Mouse (Mus musculus): ENCODE results near the gene Snrpa1. TPM values are rescaled to one million over a fixed set of nuclear protein-coding genes. Genes with fewer than 3 reads are reported as not detected.

The Snrpa1 gene
- total and polyA plus RNA-seq, 3 experiments = 188 to 318 (median 260) TPM

DNA sequence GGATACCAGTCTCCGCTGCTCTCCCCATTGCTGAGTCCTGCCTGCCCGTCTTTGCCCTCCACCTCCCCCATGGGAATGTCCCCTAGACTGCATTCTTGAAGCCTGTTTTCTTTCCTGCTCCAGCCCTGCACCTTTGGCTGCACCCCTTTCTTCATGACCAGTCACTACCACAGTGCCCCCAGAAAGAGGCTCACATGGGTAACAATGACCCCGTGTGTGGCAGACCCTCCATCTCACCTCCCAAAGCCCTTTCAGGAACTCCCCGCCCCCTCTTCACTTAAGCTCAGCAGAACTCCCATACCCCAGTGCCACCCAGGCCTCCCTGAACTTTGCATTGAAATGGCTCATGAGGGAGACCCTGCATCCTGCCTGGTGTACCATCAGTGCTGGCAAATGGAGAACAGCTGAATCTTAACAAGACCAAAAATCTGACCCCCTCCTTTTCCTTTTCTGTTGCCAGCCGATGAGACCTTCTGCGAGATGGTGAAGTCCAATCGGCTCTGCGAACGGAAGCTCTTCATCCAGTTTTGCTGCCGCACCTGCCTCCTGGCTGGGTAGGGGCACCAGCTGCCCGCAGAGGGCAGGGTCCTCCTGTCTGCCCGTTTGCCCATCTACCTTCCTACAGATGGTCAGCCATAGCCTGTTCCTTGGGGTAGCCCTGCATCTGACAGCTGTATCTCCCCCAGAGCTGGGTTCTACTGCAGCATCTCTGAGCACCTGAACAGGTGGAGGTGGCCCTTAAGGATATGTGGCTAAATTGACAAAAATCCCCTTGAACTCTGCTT is 10.2 kb upstream of the Snrpa1 start:
- Histone ChIP-seq H3K9me3 (replicated peaks; ENCODE audit: insufficient read depth, low read length) (no peaks in the 10 kb centered on the region), H3K36me3 (ENCODE audit: control insufficient read depth in 1 of 2, insufficient read depth in 2 of 2, low read length in 2 of 2) (no peaks in the 10 kb centered on the region; a peak in 2 of 4 replicates), H3K79me2 (ENCODE audit: control insufficient read depth, insufficient read depth, low read length, poor library complexity) (no peaks in the 10 kb centered on the region), H3K27ac (ENCODE audit: control insufficient read depth, low read depth, low read length) (no peak overlapping the region), H3K27me3 (ENCODE audit: control insufficient read depth in 1 of 2, insufficient read depth in 2 of 2, low read length in 2 of 2) (no peaks in the 10 kb centered on the region), H3K4me1 (ENCODE audit: control insufficient read depth in 1 of 2, insufficient read depth in 2 of 2, low read length in 2 of 2) (peaks cover 0 to 1% of the 10 kb centered on the region in 2 experiments; a peak in 2 of 4 replicates), H3K4me3 (ENCODE audit: control insufficient read depth in 1 of 2, insufficient read depth in 1 of 2, low read depth in 2 of 2, low read length in 2 of 2) (no peak overlapping the region), H3K9ac (ENCODE audit: control insufficient read depth, low read depth, low read length, poor library complexity, severe bottlenecking) (no peak overlapping the region)
- DNase-seq (ENCODE audit: low read depth, low spot score) = no peak
- no peak for TF ChIP-seq POLR2A (IDR thresholded peaks at IDR 0.05; ENCODE audit: control insufficient read depth in 1 of 2, insufficient read depth in 1 of 2, low read depth in 1 of 2, low read length in 2 of 2, poor library complexity in 1 of 2)
- TF ChIP-seq JUND (IDR thresholded peaks at IDR 0.05; ENCODE audit: low read depth, low read length) = no peak
- no peak for TF ChIP-seq GATA1 (IDR thresholded peaks at IDR 0.05; ENCODE audit: low read depth, low read length)
- TF ChIP-seq ZC3H11A (IDR thresholded peaks at IDR 0.05; ENCODE audit: low read depth, low read length) = no peak
- TF ChIP-seq ZKSCAN1 (IDR thresholded peaks at IDR 0.05; ENCODE audit: low read depth, low read length) = no peak
- TF ChIP-seq RAD21 (IDR thresholded peaks at IDR 0.05; ENCODE audit: low read depth, low read length) = no peak

DNA sequence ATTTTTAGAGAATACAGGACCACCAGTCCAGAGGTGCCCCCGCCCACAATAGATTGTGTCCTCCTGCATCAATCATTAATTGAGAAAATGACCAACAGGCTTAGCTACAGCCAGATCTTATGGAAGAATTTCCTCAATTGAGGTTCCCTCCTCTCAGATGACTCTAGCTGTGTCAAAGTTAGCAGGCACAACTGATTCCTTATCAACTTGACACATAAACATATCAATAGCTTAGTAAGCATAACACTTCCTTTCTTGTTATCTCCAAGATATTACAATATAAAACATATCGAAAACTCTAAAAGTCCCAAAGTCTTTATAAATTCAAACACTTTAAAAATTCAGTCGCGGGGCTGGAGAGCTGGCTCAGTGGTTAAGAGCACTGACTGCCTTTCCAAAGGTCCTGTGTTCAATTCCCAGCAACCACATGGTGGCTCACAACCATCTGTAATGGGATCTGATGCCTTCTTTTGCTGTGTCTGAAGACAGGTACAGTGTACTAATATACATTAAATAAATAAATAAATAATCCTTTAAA is 4.8 kb upstream of the Snrpa1 start:
- no peaks in the 10 kb centered on the region for H3K27me3 ChIP-seq (ENCODE audit: control insufficient read depth in 1 of 2, insufficient read depth in 2 of 2, low read length in 2 of 2)
- no peak overlapping the region for H3K4me3 ChIP-seq (ENCODE audit: control insufficient read depth in 1 of 2, insufficient read depth in 1 of 2, low read depth in 2 of 2, low read length in 2 of 2)
- peak; percentile 51 for DNase-seq (ENCODE audit: low read depth, low spot score)
- peaks cover 0 to 3% of the 10 kb centered on the region in 2 experiments; a peak in 2 of 4 replicates for H3K36me3 ChIP-seq (ENCODE audit: control insufficient read depth in 1 of 2, insufficient read depth in 2 of 2, low read length in 2 of 2)
- no peaks in the 10 kb centered on the region for H3K9me3 ChIP-seq (replicated peaks; ENCODE audit: insufficient read depth, low read length)
- peaks cover 2 to 7% of the 10 kb centered on the region in 2 experiments; a peak in 3 of 4 replicates for H3K4me1 ChIP-seq (ENCODE audit: control insufficient read depth in 1 of 2, insufficient read depth in 2 of 2, low read length in 2 of 2)
- H3K9ac ChIP-seq (ENCODE audit: control insufficient read depth, low read depth, low read length, poor library complexity, severe bottlenecking) = no peak overlapping the region
- TF ChIP-seq TCF12 (IDR thresholded peaks at IDR 0.05; ENCODE audit: low read depth, low read length) (peak; percentile 95), EP300 (IDR thresholded peaks at IDR 0.05; ENCODE audit: low read depth in 1 of 2, low read length in 2 of 2) (peak; percentile 92 to 93), USF1 (IDR thresholded peaks at IDR 0.05; ENCODE audit: low read depth, low read length) (no peak), MYB (IDR thresholded peaks at IDR 0.05; ENCODE audit: low read depth, low read length) (0 out of 2 replicates have a peak, but pooled peaks have one; percentile 17), POLR2A (IDR thresholded peaks at IDR 0.05; ENCODE audit: control insufficient read depth in 1 of 2, insufficient read depth in 1 of 2, low read depth in 1 of 2, low read length in 2 of 2, poor library complexity in 1 of 2) (no peak), MXI1 (IDR thresholded peaks at IDR 0.05; ENCODE audit: low read depth, low read length) (no peak), ELF1 (IDR thresholded peaks at IDR 0.05; ENCODE audit: low read depth, low read length) (peak; percentile 19; the same call in 1 of the 2 replicates), TAL1 (IDR thresholded peaks at IDR 0.05; ENCODE audit: low read length) (peak; percentile 37), HCFC1 (IDR thresholded peaks at IDR 0.05; ENCODE audit: low read depth, low read length) (no peak), TBP (IDR thresholded peaks at IDR 0.05; ENCODE audit: low read depth, low read length) (peak; percentile 72), ZNF384 (IDR thresholded peaks at IDR 0.05; ENCODE audit: low read depth, low read length) (no peak), GATA1 (IDR thresholded peaks at IDR 0.05; ENCODE audit: low read depth, low read length) (peak; percentile 93), RCOR1 (IDR thresholded peaks at IDR 0.05; ENCODE audit: low read depth, low read length) (peak; percentile 72), MAFK (IDR thresholded peaks at IDR 0.05; ENCODE audit: borderline replicate concordance, low read depth, low read length) (peak; percentile 61; the same call in 1 of the 2 replicates), E2F4 (IDR thresholded peaks at IDR 0.05; ENCODE audit: borderline replicate concordance, low read depth, low read length) (no peak), RAD21 (IDR thresholded peaks at IDR 0.05; ENCODE audit: low read depth, low read length) (no peak), GABPA (IDR thresholded peaks at IDR 0.05; ENCODE audit: low read depth, low read length) (no peak), ETS1 (IDR thresholded peaks at IDR 0.05; ENCODE audit: low read depth, low read length) (peak; percentile 86), SMC3 (IDR thresholded peaks at IDR 0.05; ENCODE audit: low read depth, low read length) (no peak), MEF2A (IDR thresholded peaks at IDR 0.05; ENCODE audit: extremely low read depth, insufficient replicate concordance, low read depth, low read length, poor library complexity, severe bottlenecking) (no peak)
- no peaks in the 10 kb centered on the region for H3K79me2 ChIP-seq (ENCODE audit: control insufficient read depth, insufficient read depth, low read length, poor library complexity)
- H3K27ac ChIP-seq (ENCODE audit: control insufficient read depth, low read depth, low read length) = peak overlapping the region; percentile 71
